Mouse (Mus musculus): ENCODE measurements at regions not wholly inside any gene's neighbourhood (a gene's known extent, or its start where the extent isn't known, plus 50 kb on each side); places are given as distances from the start of the nearest gene placed in this dataset.

DNA sequence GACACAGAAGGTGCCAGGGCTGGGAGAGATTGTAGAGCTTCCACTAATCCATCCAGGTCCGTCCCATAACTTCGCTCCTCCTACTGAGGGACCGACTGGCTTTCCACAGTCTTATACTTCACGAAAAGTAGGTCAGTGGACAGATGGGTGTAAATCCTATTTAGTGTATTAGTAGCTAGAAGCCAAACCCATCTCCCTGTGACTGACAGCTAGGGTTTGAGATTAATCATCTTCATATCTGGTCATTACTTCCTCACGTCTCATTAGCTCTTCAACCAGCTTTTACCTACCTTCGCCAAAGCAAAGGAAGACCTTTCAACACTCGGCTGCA is 60.4 kb upstream of the Scaf11 start:
- Histone ChIP-seq H3K27me3 (ENCODE audit: control insufficient read depth, insufficient read depth, low read length) (no peaks in the 10 kb centered on the region), H3K9me3 (ENCODE audit: control insufficient read depth, low read length) (no peaks in the 10 kb centered on the region), H3K4me1 (replicated peaks; ENCODE audit: control insufficient read depth in 2 of 2, insufficient read depth in 2 of 2, low read length in 1 of 2) (peaks cover 0 to 7% of the 10 kb centered on the region in 2 experiments; a peak in 2 of 4 replicates), H3K27ac (no peak overlapping the region), H3K4me3 (ENCODE audit: insufficient read depth in 1 of 2, low read depth in 2 of 2, low read length in 2 of 2) (no peak overlapping the region), H3K36me3 (replicated peaks; ENCODE audit: control insufficient read depth, insufficient read depth, low read depth) (no peaks in the 10 kb centered on the region), H3K9ac (replicated peaks) (no peak overlapping the region), H3K4me2 (ENCODE audit: low read depth) (no peak overlapping the region)
- 74% methylated on average over 7 of the region's 7 CpGs for WGBS (ENCODE audit: insufficient replicate concordance)
- DNase-seq (ENCODE audit: low read depth in 3 of 3, low spot score in 3 of 3) = no peak
- TF ChIP-seq EP300 (IDR thresholded peaks at IDR 0.05; ENCODE audit: low read depth) (no peak), CTCF (IDR thresholded peaks at IDR 0.05; ENCODE audit: low read depth) (no peak)
- ATAC-seq (ENCODE audit: insufficient read depth) = no peak

DNA sequence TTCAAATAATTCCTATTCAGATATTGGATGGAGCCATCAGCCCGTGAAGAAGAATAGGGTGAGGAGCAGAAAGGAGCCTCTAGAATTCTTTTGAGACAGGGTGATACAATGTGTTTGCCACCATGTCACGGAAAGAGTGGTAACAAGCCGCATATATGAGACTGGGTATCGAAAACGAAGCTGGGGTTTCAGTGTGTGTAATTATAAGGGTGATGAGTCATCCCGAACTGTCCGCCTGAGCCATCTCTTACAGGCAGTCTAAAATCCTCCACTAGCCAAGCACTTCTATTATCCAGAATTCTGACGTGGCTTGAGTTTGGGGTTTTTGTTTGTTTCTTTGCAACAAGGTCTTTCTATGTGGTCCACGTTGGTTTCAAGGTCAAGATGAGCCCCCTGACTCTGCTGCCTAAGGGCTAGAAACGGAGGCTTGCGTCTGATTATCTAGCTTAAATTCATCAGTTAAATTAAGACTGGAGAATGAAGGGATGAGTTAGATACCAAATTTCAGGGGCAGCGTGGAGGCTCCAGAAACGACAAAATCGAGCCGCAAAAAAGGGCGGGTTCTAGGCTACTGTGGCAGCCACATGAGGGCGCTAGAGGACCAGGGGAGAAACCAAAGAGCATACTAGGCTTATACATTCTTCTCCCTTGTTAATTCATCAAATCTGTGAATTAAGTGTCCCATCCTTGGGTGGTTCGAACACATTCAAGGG is 59.9 kb upstream of the Scaf11 start:
- Histone ChIP-seq H3K9ac (replicated peaks) (no peak overlapping the region), H3K27me3 (ENCODE audit: control insufficient read depth, insufficient read depth, low read length) (no peaks in the 10 kb centered on the region), H3K4me3 (ENCODE audit: insufficient read depth in 1 of 2, low read depth in 2 of 2, low read length in 2 of 2) (no peak overlapping the region), H3K9me3 (ENCODE audit: control insufficient read depth, low read length) (no peaks in the 10 kb centered on the region), H3K4me1 (replicated peaks; ENCODE audit: control insufficient read depth in 2 of 2, insufficient read depth in 2 of 2, low read length in 1 of 2) (peaks cover 0 to 7% of the 10 kb centered on the region in 2 experiments; a peak in 2 of 4 replicates), H3K27ac (no peak overlapping the region), H3K36me3 (replicated peaks; ENCODE audit: control insufficient read depth, insufficient read depth, low read depth) (no peaks in the 10 kb centered on the region), H3K4me2 (ENCODE audit: low read depth) (no peak overlapping the region)
- TF ChIP-seq CTCF (IDR thresholded peaks at IDR 0.05; ENCODE audit: low read depth) = peak; percentile 81
- no peak for TF ChIP-seq EP300 (IDR thresholded peaks at IDR 0.05; ENCODE audit: low read depth)
- ATAC-seq (ENCODE audit: insufficient read depth) (no peak), DNase-seq (ENCODE audit: low read depth in 3 of 3, low spot score in 3 of 3) (no peak)
- WGBS (ENCODE audit: insufficient replicate concordance) = 54% methylated on average over 18 of the region's 18 CpGs

DNA sequence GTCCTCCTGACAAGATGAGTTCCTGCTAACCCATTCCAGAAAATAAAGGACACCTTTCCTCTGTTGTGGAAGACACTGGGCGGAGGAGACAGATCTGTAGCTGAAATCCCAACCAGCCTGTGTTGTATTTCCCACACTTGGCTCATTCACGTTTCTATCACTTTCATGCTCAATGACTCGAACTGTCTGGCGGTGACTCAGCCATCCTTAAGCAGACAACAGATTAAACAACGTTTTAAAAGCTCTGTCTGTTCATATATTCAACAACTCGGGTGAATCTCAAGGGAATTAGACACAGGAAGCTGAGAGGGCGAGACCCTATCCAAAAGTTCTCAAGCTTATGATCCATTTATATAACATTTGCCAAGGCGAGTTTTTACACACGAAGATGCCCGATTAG is 57.5 kb upstream of the Scaf11 start:
- TF ChIP-seq EP300 (IDR thresholded peaks at IDR 0.05; ENCODE audit: low read depth) (no peak), CTCF (IDR thresholded peaks at IDR 0.05; ENCODE audit: low read depth) (no peak)
- no peak overlapping the region for H3K9ac ChIP-seq (replicated peaks)
- H3K4me3 ChIP-seq (ENCODE audit: insufficient read depth in 1 of 2, low read depth in 2 of 2, low read length in 2 of 2) = no peak overlapping the region
- no peak overlapping the region for H3K27ac ChIP-seq
- DNase-seq (ENCODE audit: low read depth in 3 of 3, low spot score in 3 of 3) (no peak), ATAC-seq (ENCODE audit: insufficient read depth) (no peak)
- H3K4me1 ChIP-seq (replicated peaks; ENCODE audit: control insufficient read depth in 2 of 2, insufficient read depth in 2 of 2, low read length in 1 of 2) = peaks cover 0 to 4% of the 10 kb centered on the region in 2 experiments; a peak in 1 of 4 replicates
- 56% methylated on average over 10 of the region's 10 CpGs for WGBS (ENCODE audit: insufficient replicate concordance)
- no peaks in the 10 kb centered on the region for H3K27me3 ChIP-seq (ENCODE audit: control insufficient read depth, insufficient read depth, low read length)
- H3K36me3 ChIP-seq (replicated peaks; ENCODE audit: control insufficient read depth, insufficient read depth, low read depth) = no peaks in the 10 kb centered on the region
- no peak overlapping the region for H3K4me2 ChIP-seq (ENCODE audit: low read depth)
- no peaks in the 10 kb centered on the region for H3K9me3 ChIP-seq (ENCODE audit: control insufficient read depth, low read length)

DNA sequence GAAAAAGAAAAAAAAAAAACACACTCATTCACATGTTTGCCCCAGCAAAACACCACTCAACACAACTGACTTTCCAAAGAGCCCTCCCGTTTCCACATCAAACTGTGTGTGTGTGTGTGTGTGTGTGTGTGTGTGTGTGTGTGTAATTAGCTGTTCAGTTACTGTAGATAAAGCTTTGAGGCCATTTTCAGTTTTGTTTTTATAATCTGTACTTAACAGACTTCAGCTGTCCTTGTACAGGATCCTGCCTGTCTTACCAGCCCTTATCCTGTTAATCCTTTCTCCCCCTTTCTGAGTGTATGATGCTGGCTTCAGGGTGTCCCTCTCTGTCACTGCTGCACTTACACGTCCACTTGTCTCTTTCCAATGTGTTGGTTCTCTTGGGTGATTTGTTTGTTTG is 55.0 kb upstream of the Scaf11 start:
- Histone ChIP-seq H3K4me1 (replicated peaks; ENCODE audit: control insufficient read depth in 2 of 2, insufficient read depth in 2 of 2, low read length in 1 of 2) (peaks cover 0 to 4% of the 10 kb centered on the region in 2 experiments; a peak in 1 of 4 replicates), H3K9ac (replicated peaks) (no peak overlapping the region), H3K36me3 (replicated peaks; ENCODE audit: control insufficient read depth, insufficient read depth, low read depth) (no peaks in the 10 kb centered on the region), H3K9me3 (ENCODE audit: control insufficient read depth, low read length) (no peaks in the 10 kb centered on the region), H3K4me3 (ENCODE audit: insufficient read depth in 1 of 2, low read depth in 2 of 2, low read length in 2 of 2) (no peak overlapping the region), H3K27ac (no peak overlapping the region), H3K4me2 (ENCODE audit: low read depth) (no peak overlapping the region), H3K27me3 (ENCODE audit: control insufficient read depth, insufficient read depth, low read length) (no peaks in the 10 kb centered on the region)
- peak; percentile 51; the same call in 1 of the 2 replicates for ATAC-seq (ENCODE audit: insufficient read depth)
- 13% methylated on average over 2 of the region's 2 CpGs for WGBS (ENCODE audit: insufficient replicate concordance)
- TF ChIP-seq CTCF (IDR thresholded peaks at IDR 0.05; ENCODE audit: low read depth) (no peak), EP300 (IDR thresholded peaks at IDR 0.05; ENCODE audit: low read depth) (0 out of 2 replicates have a peak, but pooled peaks have one; percentile 26)
- DNase-seq (ENCODE audit: low read depth in 3 of 3, low spot score in 3 of 3) = no peak

DNA sequence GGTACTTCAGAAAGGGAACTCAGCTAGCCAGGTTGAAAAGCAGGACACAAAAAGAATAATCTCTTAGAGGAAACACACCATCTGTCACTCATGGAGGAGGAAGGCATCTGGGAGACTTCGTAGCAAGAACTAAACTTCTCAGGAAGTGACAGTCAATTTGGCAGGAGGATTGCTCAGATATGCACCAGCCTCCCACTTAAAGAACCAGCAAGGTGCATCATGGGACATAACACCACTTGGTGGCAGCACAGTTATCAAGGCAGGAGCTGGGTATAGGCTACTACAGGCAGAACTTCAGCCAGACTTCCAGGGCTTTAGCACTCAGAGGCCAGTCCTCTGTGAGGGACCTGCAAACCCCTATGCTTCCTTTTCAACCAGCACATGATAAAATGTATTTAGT is 52.0 kb upstream of the Scaf11 start:
- no peak for DNase-seq (ENCODE audit: low read depth in 3 of 3, low spot score in 3 of 3)
- Histone ChIP-seq H3K4me1 (replicated peaks; ENCODE audit: control insufficient read depth in 2 of 2, insufficient read depth in 2 of 2, low read length in 1 of 2) (peaks cover 0 to 4% of the 10 kb centered on the region in 2 experiments; a peak in 1 of 4 replicates), H3K27ac (no peak overlapping the region), H3K36me3 (replicated peaks; ENCODE audit: control insufficient read depth, insufficient read depth, low read depth) (no peaks in the 10 kb centered on the region), H3K4me2 (ENCODE audit: low read depth) (no peak overlapping the region), H3K9me3 (ENCODE audit: control insufficient read depth, low read length) (no peaks in the 10 kb centered on the region), H3K4me3 (ENCODE audit: insufficient read depth in 1 of 2, low read depth in 2 of 2, low read length in 2 of 2) (no peak overlapping the region), H3K9ac (replicated peaks) (no peak overlapping the region), H3K27me3 (ENCODE audit: control insufficient read depth, insufficient read depth, low read length) (no peaks in the 10 kb centered on the region)
- WGBS (ENCODE audit: insufficient replicate concordance) = 10% methylated on average over 1 of the region's 1 CpGs
- TF ChIP-seq EP300 (IDR thresholded peaks at IDR 0.05; ENCODE audit: low read depth) (no peak), CTCF (IDR thresholded peaks at IDR 0.05; ENCODE audit: low read depth) (no peak)
- no peak for ATAC-seq (ENCODE audit: insufficient read depth)
